Mouse (Mus musculus) limb, embryonic 13.5 days (tissue): ENCODE measurements around the gene Cyp26a1. TPM values are rescaled to one million over a fixed set of nuclear protein-coding genes. Genes with fewer than 3 reads are reported as not detected.

Experiments
- ATAC-seq: fragments of 200-750 bp; cut with Nextera tagmentation; 2 replicates; pipeline ENCODE4 v1.8.0; 2017; ENCODE audit warnings: low read depth, moderate number of reproducible peaks, moderate TSS enrichment; ENCODE audit not compliant: low FRiP score
- H3K27ac ChIP-seq: fragments of 300-500 bp; sonication (generic); 2 replicates; pipeline ENCODE4 v1.5.1; 2015; ENCODE audit warnings: inconsistent platforms, mild to moderate bottlenecking, moderate library complexity
- H3K27me3 ChIP-seq: fragments of 300-500 bp; sonication (generic); 2 replicates; pipeline ENCODE4 v1.6.1; 2015; ENCODE audit warnings: mild to moderate bottlenecking, inconsistent platforms
- H3K36me3 ChIP-seq: fragments of 300-500 bp; sonication (generic); 2 replicates; pipeline ENCODE4 v1.6.1; 2015; ENCODE audit warnings: inconsistent platforms, mild to moderate bottlenecking, moderate library complexity
- H3K4me1 ChIP-seq: fragments of 300-500 bp; sonication (generic); 2 replicates; pipeline ENCODE4 v1.6.1; 2015; ENCODE audit warnings: inconsistent platforms
- H3K4me2 ChIP-seq: fragments of 300-500 bp; sonication (generic); replicated peaks from 2 replicates; pipeline ENCODE4 v1.6.1; 2015; ENCODE audit warnings: inconsistent platforms, mild to moderate bottlenecking, moderate library complexity
- H3K4me3 ChIP-seq: fragments of 300-500 bp; sonication (generic); 2 replicates; pipeline ENCODE4 v1.5.1; 2015; ENCODE audit warnings: moderate library complexity, mild to moderate bottlenecking, inconsistent platforms
- H3K9ac ChIP-seq: fragments of 300-500 bp; sonication (generic); 2 replicates; pipeline ENCODE4 v1.6.1; 2015; ENCODE audit warnings: mild to moderate bottlenecking, inconsistent platforms
- H3K9me3 ChIP-seq: fragments of 300-500 bp; sonication (generic); 2 replicates; pipeline ENCODE4 v1.6.1; 2016; ENCODE audit warnings: inconsistent platforms
- WGBS: fragments of 180-500 bp; shearing (Covaris S2); methylation state at CpG from one replicate; pipeline ENCODE4 v1.1.7; 2015; 5-methylcytosine and 5-hydroxymethylcytosine counted together
- polyA plus RNA-seq: library from polyadenylated mRNA; unstranded; fragments of >200 nt; fragmentation: Nextera tagmentation; extraction: Ambion mirVana; gene quantifications from 2 replicates; pipeline ENCODE4 v1.2.1, GENCODE M21; 2015

The Cyp26a1 gene
- polyA plus RNA-seq, 1 experiment from 2014 or later = 7.6 TPM

DNA sequence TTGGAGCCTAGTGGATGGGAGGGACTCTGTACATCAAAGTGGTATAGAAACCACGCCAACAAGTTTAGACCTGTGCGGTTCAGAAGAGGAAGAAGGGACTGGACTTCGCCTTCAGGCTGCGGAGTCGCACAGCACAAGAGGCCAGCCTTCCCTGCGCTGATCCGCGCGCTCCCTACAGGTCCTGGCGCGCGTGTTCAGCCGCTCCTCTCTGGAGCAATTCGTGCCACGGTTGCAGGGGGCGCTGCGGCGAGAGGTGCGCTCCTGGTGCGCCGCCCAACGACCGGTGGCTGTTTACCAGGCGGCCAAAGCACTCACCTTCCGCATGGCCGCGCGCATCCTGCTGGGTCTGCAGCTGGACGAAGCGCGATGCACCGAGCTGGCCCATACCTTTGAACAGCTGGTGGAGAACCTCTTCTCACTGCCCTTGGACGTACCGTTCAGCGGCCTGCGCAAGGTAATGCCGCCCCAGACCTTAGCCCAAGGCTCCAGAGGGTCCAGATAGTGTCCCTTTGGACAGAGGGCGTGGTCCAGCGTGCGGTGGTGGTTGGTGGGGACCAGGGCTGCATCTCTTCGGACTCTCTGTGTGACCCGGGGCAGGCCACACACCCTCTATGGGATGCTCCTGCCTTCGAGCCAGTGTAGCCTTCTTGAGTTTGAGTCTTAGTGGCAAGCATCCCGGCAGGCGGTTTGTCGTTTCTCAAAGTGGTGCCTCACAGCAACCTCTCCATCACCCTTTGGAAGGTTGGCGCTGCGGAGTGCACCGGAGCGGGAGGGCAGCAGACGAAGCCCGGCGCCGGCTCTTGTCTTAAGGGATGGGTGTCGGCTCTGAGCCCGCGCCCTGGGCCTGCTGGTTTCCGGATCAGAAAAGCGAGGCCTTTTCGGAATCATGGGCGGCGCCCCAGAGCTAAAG lies 10.4 kb upstream of the Cyp26a1 start:
- 2% methylated on average over 62 of the region's 62 CpGs for WGBS
- no peaks in the 10 kb centered on the region for H3K36me3 ChIP-seq
- peaks cover 98% of the 10 kb centered on the region for H3K27me3 ChIP-seq
- H3K4me3 ChIP-seq = peak overlapping the region; percentile 24
- no peak overlapping the region for H3K27ac ChIP-seq
- peaks cover 35% of the 10 kb centered on the region for H3K4me1 ChIP-seq
- H3K9ac ChIP-seq = no peak overlapping the region
- peak overlapping the region; percentile 39 for H3K4me2 ChIP-seq
- H3K9me3 ChIP-seq = no peaks in the 10 kb centered on the region
- 0 out of 2 replicates have a peak, but pooled peaks have one; percentile 14 for ATAC-seq

DNA sequence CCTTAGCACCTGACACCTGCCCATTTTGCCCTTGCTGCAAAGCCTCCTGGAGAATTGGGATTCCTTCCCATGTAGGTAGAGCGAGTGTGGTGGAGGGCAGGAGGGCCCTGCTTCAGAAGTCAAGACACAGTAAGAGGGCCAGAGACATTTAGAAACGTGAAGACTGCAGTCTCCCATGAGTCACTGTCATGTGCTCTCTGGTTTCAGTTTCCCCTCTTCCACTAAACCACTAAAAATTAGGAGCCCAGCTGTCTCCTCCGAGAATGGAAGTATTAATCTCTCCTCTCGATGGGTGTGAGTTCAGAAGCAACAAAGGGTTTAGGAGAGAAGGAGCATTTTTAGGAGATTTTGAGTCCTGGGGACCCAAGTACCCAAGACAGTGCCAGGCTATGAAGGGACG lies 8.1 kb upstream of the Cyp26a1 start:
- WGBS = 28% methylated on average over 5 of the region's 5 CpGs
- Histone ChIP-seq H3K4me2 (no peak overlapping the region), H3K36me3 (no peaks in the 10 kb centered on the region), H3K27me3 (peaks cover 100% of the 10 kb centered on the region), H3K27ac (no peak overlapping the region), H3K9me3 (no peaks in the 10 kb centered on the region), H3K4me1 (peaks cover 43% of the 10 kb centered on the region), H3K9ac (no peak overlapping the region), H3K4me3 (no peak overlapping the region)
- no peak for ATAC-seq

DNA sequence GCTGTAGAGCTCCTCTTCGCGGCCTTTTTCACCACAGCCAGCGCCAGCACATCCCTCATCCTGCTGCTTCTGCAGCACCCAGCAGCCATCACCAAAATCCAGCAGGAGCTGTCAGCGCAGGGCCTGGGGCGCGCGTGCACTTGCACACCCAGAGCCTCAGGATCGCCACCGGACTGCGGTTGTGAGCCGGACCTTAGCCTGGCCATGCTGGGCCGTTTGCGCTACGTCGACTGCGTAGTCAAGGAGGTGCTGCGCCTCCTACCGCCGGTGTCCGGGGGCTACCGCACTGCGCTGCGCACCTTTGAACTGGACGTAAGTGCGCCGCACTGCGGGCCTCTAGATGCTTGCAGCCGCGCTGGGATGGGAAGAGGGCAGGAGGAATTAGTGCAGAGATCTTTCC lies 6.9 kb upstream of the Cyp26a1 start:
- H3K27ac ChIP-seq = no peak overlapping the region
- peaks cover 100% of the 10 kb centered on the region for H3K27me3 ChIP-seq
- peaks cover 38% of the 10 kb centered on the region for H3K4me1 ChIP-seq
- no peak for ATAC-seq
- no peaks in the 10 kb centered on the region for H3K36me3 ChIP-seq
- H3K4me2 ChIP-seq = peak overlapping the region; percentile 53
- H3K9ac ChIP-seq = no peak overlapping the region
- no peaks in the 10 kb centered on the region for H3K9me3 ChIP-seq
- under 1% methylated on average over 29 of the region's 29 CpGs for WGBS
- peak overlapping the region; percentile 28 for H3K4me3 ChIP-seq

DNA sequence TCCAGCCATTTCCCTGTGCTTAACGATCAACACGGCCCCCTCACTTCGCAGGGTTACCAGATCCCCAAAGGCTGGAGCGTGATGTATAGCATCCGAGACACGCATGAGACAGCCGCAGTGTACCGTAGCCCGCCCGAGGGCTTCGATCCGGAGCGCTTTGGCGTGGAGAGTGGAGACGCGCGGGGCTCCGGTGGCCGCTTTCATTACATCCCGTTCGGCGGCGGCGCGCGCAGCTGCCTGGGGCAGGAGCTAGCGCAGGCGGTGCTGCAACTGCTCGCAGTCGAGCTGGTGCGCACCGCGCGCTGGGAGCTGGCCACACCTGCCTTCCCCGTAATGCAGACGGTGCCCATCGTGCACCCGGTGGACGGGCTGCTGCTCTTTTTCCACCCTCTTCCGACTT lies 4.7 kb upstream of the Cyp26a1 start:
- H3K4me1 ChIP-seq = peaks cover 42% of the 10 kb centered on the region
- no peaks in the 10 kb centered on the region for H3K9me3 ChIP-seq
- no peaks in the 10 kb centered on the region for H3K36me3 ChIP-seq
- no peak overlapping the region for H3K27ac ChIP-seq
- H3K27me3 ChIP-seq = peaks cover 100% of the 10 kb centered on the region
- peak overlapping the region; percentile 77 for H3K4me2 ChIP-seq
- under 1% methylated on average over 40 of the region's 40 CpGs for WGBS
- no peak overlapping the region for H3K9ac ChIP-seq
- peak overlapping the region; percentile 46 for H3K4me3 ChIP-seq
- ATAC-seq = peak; percentile 46

DNA sequence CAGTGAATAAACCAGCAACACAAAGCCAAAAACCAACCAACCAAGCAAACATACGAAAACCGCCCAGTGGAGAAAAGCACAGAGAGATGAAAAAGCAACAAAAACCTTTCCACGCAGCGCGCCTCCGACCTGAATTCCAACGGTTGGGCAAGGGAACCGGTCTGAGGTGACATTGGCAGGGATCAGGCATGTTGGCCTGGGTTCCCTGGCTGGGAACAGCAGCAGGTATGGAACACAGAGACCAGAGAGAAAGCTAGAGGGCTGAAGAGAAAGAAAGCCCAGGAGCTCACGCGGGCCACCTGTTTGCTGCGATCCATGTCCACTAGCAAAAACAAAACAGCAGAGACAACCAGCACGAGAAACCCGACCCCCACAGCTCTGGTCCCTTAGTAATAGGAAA lies 2.5 kb upstream of the Cyp26a1 start:
- no peak overlapping the region for H3K4me3 ChIP-seq
- no peak overlapping the region for H3K4me2 ChIP-seq
- 32% methylated on average over 13 of the region's 13 CpGs for WGBS
- H3K4me1 ChIP-seq = peaks cover 53% of the 10 kb centered on the region
- H3K27ac ChIP-seq = no peak overlapping the region
- no peak overlapping the region for H3K9ac ChIP-seq
- no peak for ATAC-seq
- no peaks in the 10 kb centered on the region for H3K9me3 ChIP-seq
- H3K36me3 ChIP-seq = no peaks in the 10 kb centered on the region
- peaks cover 100% of the 10 kb centered on the region for H3K27me3 ChIP-seq

DNA sequence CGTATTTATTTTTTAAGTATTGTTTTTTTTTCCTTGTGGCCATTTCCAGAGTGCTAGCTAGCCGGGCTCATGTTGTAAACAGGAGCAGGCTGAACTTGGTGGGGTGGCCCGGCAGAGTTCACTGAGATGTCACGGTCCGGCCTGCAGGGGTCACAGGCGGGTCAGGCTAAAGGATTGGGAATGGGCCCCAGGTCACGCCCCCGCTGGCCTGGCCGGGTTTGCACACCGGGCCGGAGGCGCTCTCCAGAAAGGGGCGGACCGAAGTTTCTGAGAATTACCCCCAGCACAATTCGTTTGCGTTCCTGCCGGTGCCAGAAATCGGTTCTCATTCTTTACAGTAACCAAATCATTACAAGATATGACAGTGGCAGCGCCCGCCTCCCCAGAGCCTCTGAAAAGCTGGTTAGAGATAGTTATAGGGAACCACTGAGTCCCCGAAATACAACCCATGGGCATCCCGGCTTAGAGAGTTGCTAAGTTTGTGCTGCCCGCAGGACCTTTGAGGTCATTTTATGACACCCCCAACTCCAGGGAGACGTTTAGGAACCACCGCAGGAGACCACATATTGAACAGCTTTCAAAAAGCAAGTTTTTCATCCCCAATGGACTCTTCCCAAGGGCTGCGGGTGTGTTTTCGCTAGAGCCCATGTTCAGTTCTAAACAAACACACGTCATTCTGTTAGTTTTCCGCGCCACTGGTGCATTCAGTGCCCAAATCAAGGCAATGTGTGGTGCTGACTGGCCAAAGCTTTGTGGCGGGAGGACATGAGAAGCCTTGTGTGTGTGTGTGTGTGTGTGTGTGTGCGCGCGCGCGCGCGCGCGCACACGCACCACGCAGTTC lies 1.6 kb upstream of the Cyp26a1 start:
- H3K4me3 ChIP-seq = peak overlapping the region; percentile 43
- no peak overlapping the region for H3K27ac ChIP-seq
- peaks cover 100% of the 10 kb centered on the region for H3K27me3 ChIP-seq
- ATAC-seq = no peak
- peak overlapping the region; percentile 68 for H3K4me2 ChIP-seq
- no peak overlapping the region for H3K9ac ChIP-seq
- H3K4me1 ChIP-seq = peaks cover 48% of the 10 kb centered on the region
- no peaks in the 10 kb centered on the region for H3K9me3 ChIP-seq
- 4% methylated on average over 42 of the region's 42 CpGs for WGBS
- H3K36me3 ChIP-seq = no peaks in the 10 kb centered on the region

DNA sequence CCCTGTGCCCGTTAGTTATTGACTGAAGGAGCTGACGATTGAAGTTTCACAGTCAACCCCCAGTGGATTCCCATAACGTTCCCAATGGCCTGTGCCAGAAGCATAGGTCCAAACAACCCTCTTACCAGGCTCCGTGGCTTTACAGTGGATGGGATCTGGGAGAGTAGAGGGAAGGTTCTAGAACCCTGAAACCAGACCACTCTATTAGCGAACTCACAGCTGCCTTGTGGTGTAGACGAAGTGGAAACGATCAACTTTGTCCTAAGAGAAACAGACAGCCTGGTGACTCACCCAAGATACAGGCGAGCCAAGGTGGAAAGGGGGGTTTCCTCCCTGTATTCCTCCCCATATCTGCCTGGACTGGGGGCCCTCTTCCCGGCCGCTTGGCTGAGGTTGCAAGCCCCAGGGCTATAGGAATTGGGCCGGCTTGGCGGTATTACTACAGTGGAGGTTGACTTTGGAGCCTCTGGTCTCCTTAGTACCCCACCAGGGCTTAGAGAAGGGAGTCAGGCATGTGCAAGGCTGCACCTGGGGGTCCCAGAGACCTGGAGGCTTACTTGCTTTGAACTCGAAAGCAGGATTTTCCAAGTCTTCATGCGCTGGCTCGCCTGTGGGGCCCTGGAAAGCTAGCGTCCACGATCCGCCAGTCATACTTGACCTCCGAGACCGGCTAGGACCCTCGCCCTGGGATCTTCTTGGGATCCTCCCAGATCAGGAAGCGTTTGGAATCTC lies 829 bp upstream of the Cyp26a1 start:
- peak overlapping the region; percentile 68 for H3K4me2 ChIP-seq
- peaks cover 47% of the 10 kb centered on the region for H3K4me1 ChIP-seq
- ATAC-seq = no peak
- H3K9me3 ChIP-seq = no peaks in the 10 kb centered on the region
- no peak overlapping the region for H3K9ac ChIP-seq
- peak overlapping the region; percentile 43 for H3K4me3 ChIP-seq
- no peak overlapping the region for H3K27ac ChIP-seq
- peaks cover 99% of the 10 kb centered on the region for H3K27me3 ChIP-seq
- no peaks in the 10 kb centered on the region for H3K36me3 ChIP-seq
- WGBS = 1% methylated on average over 22 of the region's 22 CpGs

DNA sequence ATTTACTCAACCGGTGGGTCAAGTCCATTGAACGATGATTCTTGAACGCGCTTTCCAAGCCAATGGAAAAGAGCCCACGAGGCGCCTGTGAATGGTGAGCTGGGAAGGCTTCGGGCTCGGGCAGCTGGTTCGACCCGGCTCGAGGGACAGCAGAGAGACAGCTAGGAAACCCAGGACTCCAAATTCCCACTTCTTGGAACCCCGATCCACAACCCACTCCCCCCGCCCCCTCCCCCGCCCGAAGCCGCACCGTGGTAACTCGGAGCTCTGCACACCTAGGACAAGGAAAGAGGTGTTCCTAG lies 312 bp upstream of the Cyp26a1 start:
- Histone ChIP-seq H3K9ac (no peak overlapping the region; the same call in 1 of the 2 replicates), H3K9me3 (no peaks in the 10 kb centered on the region), H3K27me3 (peaks cover 99% of the 10 kb centered on the region), H3K36me3 (no peaks in the 10 kb centered on the region), H3K27ac (no peak overlapping the region), H3K4me3 (peak overlapping the region; percentile 43), H3K4me2 (peak overlapping the region; percentile 68), H3K4me1 (peaks cover 47% of the 10 kb centered on the region)
- ATAC-seq = 0 out of 2 replicates have a peak, but pooled peaks have one; percentile 4
- WGBS = under 1% methylated on average over 18 of the region's 18 CpGs

DNA sequence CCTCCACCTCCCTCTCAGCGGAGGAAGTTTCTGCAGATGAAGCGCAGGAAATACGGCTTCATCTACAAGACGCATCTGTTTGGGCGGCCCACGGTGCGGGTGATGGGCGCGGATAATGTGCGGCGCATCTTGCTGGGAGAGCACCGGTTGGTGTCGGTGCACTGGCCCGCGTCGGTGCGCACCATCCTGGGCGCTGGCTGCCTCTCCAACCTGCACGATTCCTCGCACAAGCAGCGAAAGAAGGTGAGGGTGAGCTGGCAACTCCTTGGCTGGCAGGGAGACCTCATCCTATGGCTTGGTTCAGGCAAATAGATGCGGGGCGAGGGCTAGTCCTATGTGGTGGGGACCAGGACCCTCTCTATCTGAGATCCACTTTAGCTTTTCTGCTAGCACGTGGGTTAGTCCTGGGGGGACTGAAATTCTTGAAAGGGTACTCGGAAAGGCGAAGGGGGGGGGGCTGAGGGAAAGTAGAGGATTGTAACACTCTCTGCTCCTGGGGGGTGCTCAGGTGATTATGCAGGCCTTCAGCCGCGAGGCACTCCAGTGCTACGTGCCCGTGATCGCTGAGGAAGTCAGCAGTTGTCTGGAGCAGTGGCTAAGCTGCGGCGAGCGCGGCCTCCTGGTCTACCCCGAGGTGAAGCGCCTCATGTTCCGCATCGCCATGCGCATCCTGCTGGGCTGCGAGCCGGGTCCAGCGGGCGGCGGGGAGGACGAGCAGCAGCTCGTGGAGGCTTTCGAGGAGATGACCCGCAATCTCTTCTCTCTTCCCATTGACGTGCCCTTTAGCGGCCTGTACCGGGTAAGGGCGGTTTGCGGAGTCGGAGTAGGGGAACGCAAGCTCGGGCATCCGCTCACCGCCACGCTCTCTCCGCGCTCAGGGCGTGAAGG lies 919 bp downstream of the Cyp26a1 start:
- Histone ChIP-seq H3K9ac (peak overlapping the region; percentile 27), H3K4me1 (peaks cover 37% of the 10 kb centered on the region), H3K36me3 (no peaks in the 10 kb centered on the region), H3K4me3 (peak overlapping the region; percentile 43), H3K9me3 (no peaks in the 10 kb centered on the region), H3K4me2 (peak overlapping the region; percentile 68), H3K27me3 (peaks cover 99% of the 10 kb centered on the region), H3K27ac (0 out of 2 replicates have a peak overlapping the region, but pooled peaks have one; percentile 28)
- WGBS = under 1% methylated on average over 60 of the region's 63 CpGs
- no peak for ATAC-seq

DNA sequence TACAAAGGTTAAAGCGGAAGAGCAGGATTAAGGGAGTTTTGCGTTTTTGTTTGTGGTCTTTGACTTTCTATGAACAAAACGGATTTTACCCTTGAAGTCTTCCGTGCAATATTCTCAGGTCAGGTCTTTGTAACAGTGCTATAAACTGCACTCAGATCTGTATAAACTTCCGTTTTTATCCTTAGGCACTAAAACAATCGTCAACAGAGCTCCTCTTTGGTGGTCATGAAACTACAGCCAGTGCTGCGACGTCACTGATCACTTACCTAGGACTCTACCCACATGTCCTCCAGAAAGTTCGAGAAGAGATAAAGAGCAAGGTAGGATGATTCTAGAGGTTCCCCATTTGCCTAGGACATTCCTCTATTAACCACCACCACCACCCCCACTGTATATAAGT lies 2.1 kb downstream of the Cyp26a1 start:
- ATAC-seq = no peak
- peaks cover 90% of the 10 kb centered on the region for H3K27me3 ChIP-seq
- H3K9me3 ChIP-seq = no peaks in the 10 kb centered on the region
- H3K4me1 ChIP-seq = peaks cover 37% of the 10 kb centered on the region
- no peak overlapping the region for H3K9ac ChIP-seq
- H3K27ac ChIP-seq = no peak overlapping the region
- H3K4me2 ChIP-seq = no peak overlapping the region; the same call in 1 of the 2 replicates
- WGBS = 13% methylated on average over 9 of the region's 9 CpGs
- peak overlapping the region; percentile 43; the same call in 1 of the 2 replicates for H3K4me3 ChIP-seq
- no peaks in the 10 kb centered on the region for H3K36me3 ChIP-seq
